Mouse (Mus musculus) myocyte (in vitro differentiated cells): ENCODE data around the gene Stox2.

Experiments used
- CEBPB ChIP-seq: IDR thresholded peaks from 2 replicates; pipeline ENCODE4 v1.6.1; 2011; ENCODE audit warnings: mild to moderate bottlenecking, moderate library complexity; ENCODE audit not compliant: poor library complexity, insufficient read depth, severe bottlenecking
- E2F4 ChIP-seq: IDR thresholded peaks from one replicate; pipeline ENCODE4 v1.6.1; 2011; ENCODE audit warnings: mild to moderate bottlenecking, control low read depth, moderate library complexity; ENCODE audit not compliant: insufficient read depth
- MAX ChIP-seq: IDR thresholded peaks from one replicate; pipeline ENCODE4 v1.6.1; 2011; ENCODE audit warnings: low read depth, mild to moderate bottlenecking, control low read depth
- MYOD1 ChIP-seq, 3 experiments: IDR thresholded peaks; one replicate each; pipeline ENCODE4 v1.6.1; 2011; ENCODE audit warnings: control low read depth in 2 of 3, low read depth in 2 of 3, mild to moderate bottlenecking in 2 of 3, moderate library complexity in 1 of 3; ENCODE audit not compliant: insufficient read length in 2 of 3, control insufficient read depth in 1 of 3
- MYOG ChIP-seq, 3 experiments: IDR thresholded peaks; one replicate each; pipeline ENCODE4 v1.6.1; 2011; ENCODE audit warnings: control low read depth in 2 of 3, low read depth in 2 of 3, mild to moderate bottlenecking in 2 of 3; ENCODE audit not compliant: insufficient read length in 2 of 3, control insufficient read depth in 1 of 3, insufficient read depth in 1 of 3
- POLR2A ChIP-seq: IDR thresholded peaks from one replicate; pipeline ENCODE4 v1.6.1; 2011; ENCODE audit warnings: low read depth, mild to moderate bottlenecking, control low read depth, moderate library complexity; ENCODE audit not compliant: insufficient read length
- POLR2AphosphoS2 ChIP-seq: IDR thresholded peaks from one replicate; pipeline ENCODE4 v1.6.1; 2011; ENCODE audit warnings: low read depth, control low read depth; ENCODE audit not compliant: insufficient read length
- REST ChIP-seq: IDR thresholded peaks from one replicate; pipeline ENCODE4 v1.6.1; 2011; ENCODE audit warnings: mild to moderate bottlenecking, control low read depth, moderate library complexity; ENCODE audit not compliant: insufficient read depth, insufficient read length
- TCF12 ChIP-seq: IDR thresholded peaks from one replicate; pipeline ENCODE4 v1.6.1; 2011; ENCODE audit warnings: mild to moderate bottlenecking, control low read depth; ENCODE audit not compliant: poor library complexity, insufficient read depth, severe bottlenecking
- TCF3 ChIP-seq: IDR thresholded peaks from one replicate; pipeline ENCODE4 v1.6.1; 2011; ENCODE audit warnings: low read depth, control low read depth; ENCODE audit not compliant: insufficient read length
- USF1 ChIP-seq: IDR thresholded peaks from one replicate; pipeline ENCODE4 v1.6.1; 2011; ENCODE audit warnings: low read depth, mild to moderate bottlenecking, control low read depth, moderate library complexity

DNA sequence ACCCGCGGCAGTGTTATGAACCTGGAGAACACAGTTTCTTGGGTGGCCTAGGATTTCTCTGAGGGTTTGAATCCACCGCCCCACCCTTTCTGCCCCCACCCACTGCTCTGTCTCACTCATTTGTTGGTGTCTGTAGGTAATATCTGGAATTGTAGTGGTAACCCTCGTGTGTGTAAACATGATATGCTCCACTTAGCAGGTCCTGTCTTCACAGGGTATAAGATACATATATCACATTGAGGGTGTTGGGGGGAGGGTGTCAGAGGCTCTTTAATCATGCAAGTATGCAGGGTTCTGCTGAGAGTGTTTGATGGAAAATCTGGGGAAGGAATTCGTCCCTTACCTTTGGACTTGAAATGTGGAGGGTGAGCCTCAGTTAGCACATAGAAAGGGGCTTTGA lies 310.1 kb downstream of the Stox2 start:
- TF ChIP-seq POLR2A, result no peak
- TF ChIP-seq E2F4, result no peak
- no peak for TF ChIP-seq CEBPB
- TF ChIP-seq TCF12, result no peak
- no peak for TF ChIP-seq TCF3
- no peak for TF ChIP-seq REST
- no peak for TF ChIP-seq MYOD1 (IDR thresholded peaks at IDR 0.05; ENCODE audit: control insufficient read depth in 1 of 3, insufficient read length in 2 of 3, low read depth in 2 of 3)
- TF ChIP-seq MYOG (IDR thresholded peaks at IDR 0.05; ENCODE audit: control insufficient read depth in 1 of 3, insufficient read depth in 1 of 3, insufficient read length in 2 of 3, low read depth in 2 of 3), result no peak
- no peak for TF ChIP-seq POLR2AphosphoS2
- no peak for TF ChIP-seq MAX
- TF ChIP-seq USF1, result no peak
